Comparison of ENCODE assay signal across 9 mouse cellular contexts in the genomic region with DNA sequence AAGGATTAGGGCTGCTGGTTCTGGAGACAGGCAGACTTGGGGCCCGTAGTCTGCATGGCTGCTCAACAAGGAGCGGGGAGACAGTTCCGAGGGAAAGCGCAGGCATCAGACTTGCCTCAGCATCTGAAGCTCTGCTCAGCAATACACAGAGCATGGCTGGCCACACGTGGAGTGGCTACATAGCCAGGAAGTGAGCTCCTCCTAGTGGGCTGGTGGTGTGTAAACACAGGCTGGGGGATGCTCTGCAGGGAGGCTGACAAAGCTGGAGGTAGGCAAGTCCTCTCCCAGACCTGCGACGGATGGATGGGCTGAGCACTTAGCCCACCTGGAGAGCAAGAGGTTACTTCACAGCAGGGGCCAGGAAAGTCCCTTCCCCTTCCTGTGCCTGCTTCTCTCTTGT. TPM values are rescaled to one million over a fixed set of nuclear protein-coding genes. Genes with fewer than 3 reads are reported as not detected.
DNase-seq lines count a peak whose midpoint lies in the region; ATAC-seq and TF ChIP-seq lines count a peak whose summit lies in the region.
"Had no signal": no experiment of that assay in that cellular context is flagged by ENCODE, and none has a peak within 500 bp of the region (broad histone marks: within the 10 kb centered on the region; RNA-seq: fewer than 3 reads in every experiment).

No protein-coding gene starts in this region.

- H3K4me1 ChIP-seq in hindbrain, embryonic 15.5 days (replicated peaks) = peaks cover 18% of the 10 kb centered on the region
- H3K4me1 ChIP-seq in limb, embryonic 11.5 days (ENCODE audit: control insufficient read depth, insufficient read depth, low read length) = peaks cover 4% of the 10 kb centered on the region; the same call in 1 of the 2 replicates

- H3K4me2 ChIP-seq in hindbrain, embryonic 15.5 days = peak overlapping the region; percentile 14; the same call in 1 of the 2 replicates
- H3K4me2 ChIP-seq in limb, embryonic 11.5 days (ENCODE audit: low read depth, severe bottlenecking) = no peak overlapping the region
- H3K4me2 ChIP-seq in myocyte (ENCODE audit: low read depth) = no peak overlapping the region
- H3K4me2 ChIP-seq: heart, embryonic 13.5 days had no signal

- H3K79me2 ChIP-seq in myocyte (ENCODE audit: control insufficient read depth, insufficient read depth) = no peaks in the 10 kb centered on the region

- no peak overlapping the region for H3K4me3 ChIP-seq in hindbrain, embryonic 15.5 days
- no peak overlapping the region for H3K4me3 ChIP-seq in limb, embryonic 11.5 days (ENCODE audit: low read depth, low read length)
- H3K4me3 ChIP-seq in myocyte = no peak overlapping the region
- H3K4me3 ChIP-seq: heart, embryonic 13.5 days had no signal

- no peaks in the 10 kb centered on the region for H3K9me3 ChIP-seq in hindbrain, embryonic 15.5 days
- no peaks in the 10 kb centered on the region for H3K9me3 ChIP-seq in limb, embryonic 11.5 days (ENCODE audit: control insufficient read depth, low read length)

- WGBS in hindbrain, embryonic 15.5 days = 25% methylated on average over 7 of the region's 7 CpGs
- 23% methylated on average over 7 of the region's 7 CpGs for WGBS in limb, embryonic 11.5 days

- TF ChIP-seq POLR2A in myocyte (IDR thresholded peaks at IDR 0.05; ENCODE audit: insufficient read length, low read depth) = no peak

- H3K27me3 ChIP-seq in hindbrain, embryonic 15.5 days = no peaks in the 10 kb centered on the region
- no peaks in the 10 kb centered on the region for H3K27me3 ChIP-seq in limb, embryonic 11.5 days (ENCODE audit: control insufficient read depth, insufficient read depth, low read length)
- no peaks in the 10 kb centered on the region for H3K27me3 ChIP-seq in myocyte (ENCODE audit: control insufficient read depth, insufficient read depth, insufficient read length)

- DNase-seq in cerebellum, postnatal 14 days = peak; percentile 59 to 72
- peak; percentile 21 to 28 for DNase-seq in B cell, adult 2 months
- DNase-seq in limb, embryonic 11.5 days (ENCODE audit: low spot score) = peak; percentile 69
- peak; percentile 55 for DNase-seq in thymus, postnatal 14 days

- H3ac ChIP-seq in myocyte (ENCODE audit: control insufficient read depth, insufficient read length) = no peak overlapping the region

- no peak for ATAC-seq in cerebellum, adult (ENCODE audit: insufficient number of reproducible peaks, low FRiP score, low TSS enrichment)
- peak; percentile 55 for ATAC-seq in common myeloid progenitor, adult 5-6 weeks (replicated peaks; ENCODE audit: low read depth, poor library complexity, severe bottlenecking)
- no peak for ATAC-seq in hindbrain, embryonic 15.5 days (ENCODE audit: low FRiP score, low read depth)
- 0 out of 2 replicates have a peak, but pooled peaks have one; percentile 20 for ATAC-seq in limb, embryonic 11.5 days (ENCODE audit: insufficient number of reproducible peaks, low FRiP score, low TSS enrichment, low read depth)

- no peak overlapping the region for H3K9ac ChIP-seq in hindbrain, embryonic 15.5 days
- no peak overlapping the region for H3K9ac ChIP-seq in limb, embryonic 11.5 days (ENCODE audit: low read length)
- H3K9ac ChIP-seq: heart, embryonic 13.5 days had no signal

- no peaks in the 10 kb centered on the region for H3K36me3 ChIP-seq in hindbrain, embryonic 15.5 days
- no peaks in the 10 kb centered on the region for H3K36me3 ChIP-seq in limb, embryonic 11.5 days (ENCODE audit: control insufficient read depth, insufficient read depth, low read length)
- H3K36me3 ChIP-seq in myocyte (ENCODE audit: control insufficient read depth, insufficient read depth) = no peaks in the 10 kb centered on the region
- H3K36me3 ChIP-seq: heart, embryonic 13.5 days had no signal

- H3K27ac ChIP-seq in hindbrain, embryonic 15.5 days (replicated peaks) = no peak overlapping the region
- H3K27ac ChIP-seq in limb, embryonic 11.5 days (replicated peaks; ENCODE audit: low read depth, low read length) = no peak overlapping the region
- H3K27ac ChIP-seq: heart, embryonic 13.5 days had no signal

TF ChIP-seq in myocyte, 11 proteins besides CTCF, POLR2A, EP300 and RAD21:
- TF ChIP-seq USF1 (IDR thresholded peaks at IDR 0.05; ENCODE audit: low read depth) = no peak
- TF ChIP-seq REST (IDR thresholded peaks at IDR 0.05; ENCODE audit: insufficient read depth, insufficient read length) = no peak
- peak; percentile 39 for TF ChIP-seq POLR2AphosphoS2 (IDR thresholded peaks at IDR 0.05; ENCODE audit: insufficient read length, low read depth)

RNA-seq across cellular contexts. Expression of gene Pstpip1, which starts 31.3 kb away (rescaled TPM):
- total RNA-seq in common myeloid progenitor, adult 5-6 weeks (2017) = 37.1 and 64.6 TPM in 2 replicates
- polyA plus RNA-seq in hindbrain, embryonic 15.5 days (2015; fragmentation: Nextera tagmentation; extraction: Ambion mirVana) = 0.87 and 1.2 TPM in 2 replicates
- polyA plus RNA-seq in limb, embryonic 11.5 days (2014; fragmentation: Nextera tagmentation; extraction: Ambion mirVana) = 0.28 and 0.99 TPM in 2 replicates
- polyA plus RNA-seq in myocyte (2012; fragmentation: generic; extraction: Trizol) = 18.9 TPM

RNA-seq across cellular contexts. Expression of gene Tspan3, which starts 44.2 kb away (rescaled TPM):
- 66.5 and 73.0 TPM in 2 replicates for total RNA-seq in common myeloid progenitor, adult 5-6 weeks (2017)
- polyA plus RNA-seq in hindbrain, embryonic 15.5 days (2015; fragmentation: Nextera tagmentation; extraction: Ambion mirVana) = 598 and 606 TPM in 2 replicates
- 418 and 432 TPM in 2 replicates for polyA plus RNA-seq in limb, embryonic 11.5 days (2014; fragmentation: Nextera tagmentation; extraction: Ambion mirVana)
- 135 TPM for polyA plus RNA-seq in myocyte (2012; fragmentation: generic; extraction: Trizol)

Comparison
In these comparisons a context has a peak if more than half of its experiments do, and no peak if none do; other contexts are left out.
1. ATAC-seq: peak in common myeloid progenitor, adult 5-6 weeks (single experiment) and limb, embryonic 11.5 days (single experiment); none in cerebellum, adult (single experiment) and hindbrain, embryonic 15.5 days (single experiment).
2. Peak in every context shown above with its lines, with median percentiles within 50 percentile points of each other: DNase-seq.